Mouse (Mus musculus): ENCODE data around the gene Map3k14. TPM values are rescaled to one million over a fixed set of nuclear protein-coding genes. Genes with fewer than 3 reads are reported as not detected.

Gene Map3k14
- polyA plus RNA-seq, 1 experiment from 2014 or later: 5.6 TPM

DNA sequence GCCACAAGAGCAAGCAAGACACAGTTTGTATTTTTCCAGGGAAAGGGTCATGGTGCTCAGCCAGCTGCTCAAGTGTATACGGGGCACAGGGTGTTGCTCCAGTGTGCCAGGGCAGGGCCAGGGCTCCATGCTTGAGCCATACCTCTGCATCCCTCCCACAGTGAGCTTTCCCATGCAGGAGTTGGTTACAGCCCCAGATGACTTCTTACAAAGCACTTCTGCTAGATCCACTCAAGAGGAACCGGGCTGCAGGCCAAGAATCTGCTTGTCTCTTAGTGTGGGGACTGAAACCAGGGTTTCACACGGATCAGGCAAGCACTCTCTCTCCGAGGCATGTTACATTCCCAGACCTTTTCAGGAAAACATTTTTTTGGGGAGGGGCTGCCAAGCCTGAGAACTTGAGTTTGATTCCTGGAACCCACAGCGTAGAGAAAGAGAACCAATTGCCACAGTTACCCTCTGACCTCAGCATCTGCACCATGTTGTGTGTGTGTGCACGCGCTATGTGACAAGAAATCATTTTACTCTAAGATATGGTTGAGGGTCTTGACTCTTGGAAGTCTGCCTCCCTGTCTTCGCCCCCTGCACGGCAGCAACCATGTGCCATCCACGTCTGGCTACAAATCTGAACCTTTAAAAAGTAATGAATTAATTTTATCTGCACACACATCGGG, 19.6 kb downstream of the Map3k14 start:
- H3K9ac ChIP-seq (replicated peaks; ENCODE audit: low read depth, low read length): no peak overlapping the region
- H3K4me3 ChIP-seq (ENCODE audit: low read depth, low read length): no peak overlapping the region
- peak overlapping the region; percentile 72 for H3K27ac ChIP-seq (ENCODE audit: low read length)
- no peak overlapping the region for H3K4me2 ChIP-seq (replicated peaks; ENCODE audit: low read depth, low read length)
- 50% methylated on average over 11 of the region's 11 CpGs for WGBS
- ATAC-seq (ENCODE audit: insufficient number of reproducible peaks, insufficient read depth, low FRiP score, low read depth): no peak; the same call in 1 of the 2 replicates
- no peaks in the 10 kb centered on the region for H3K27me3 ChIP-seq (ENCODE audit: control insufficient read depth, insufficient read depth, low read length)
- no peaks in the 10 kb centered on the region for H3K9me3 ChIP-seq (ENCODE audit: control insufficient read depth, low read depth, low read length)
- peaks cover 37% of the 10 kb centered on the region for H3K4me1 ChIP-seq (ENCODE audit: control insufficient read depth, insufficient read depth, low read length)
- no peaks in the 10 kb centered on the region for H3K36me3 ChIP-seq (ENCODE audit: control insufficient read depth, insufficient read depth, low read length)

DNA sequence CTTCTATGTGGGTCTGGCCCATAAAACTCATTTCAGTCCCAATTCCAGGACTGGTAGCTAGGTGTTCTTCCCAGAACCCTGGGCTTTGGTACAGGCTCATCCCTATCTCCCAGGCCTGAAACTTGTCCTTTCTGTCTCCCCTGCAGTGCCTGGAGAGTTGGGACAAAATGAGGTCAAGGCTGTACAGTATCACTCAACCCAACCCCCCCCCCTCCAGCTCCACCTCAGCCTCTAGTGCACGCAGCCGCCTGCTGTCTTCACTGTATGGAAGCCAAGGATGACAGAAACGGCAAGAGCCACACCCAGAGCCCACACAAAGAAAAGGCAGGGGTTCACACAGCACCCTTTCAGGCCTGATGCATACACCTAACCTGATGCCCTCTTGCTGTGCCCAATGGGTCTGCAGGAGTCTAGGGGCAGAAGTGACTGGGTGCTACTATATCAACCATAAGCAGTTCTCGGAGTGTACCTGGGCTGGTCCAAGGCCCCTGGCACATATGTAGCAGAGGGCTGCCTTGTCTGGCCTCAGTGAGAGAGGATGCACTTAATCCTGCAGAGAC, 20.5 kb downstream of the Map3k14 start:
- no peak overlapping the region for H3K4me2 ChIP-seq (replicated peaks; ENCODE audit: low read depth, low read length)
- no peak overlapping the region for H3K4me3 ChIP-seq (ENCODE audit: low read depth, low read length)
- no peaks in the 10 kb centered on the region for H3K36me3 ChIP-seq (ENCODE audit: control insufficient read depth, insufficient read depth, low read length)
- 43% methylated on average over 4 of the region's 4 CpGs for WGBS
- H3K27ac ChIP-seq (ENCODE audit: low read length): peak overlapping the region; percentile 83
- H3K9ac ChIP-seq (replicated peaks; ENCODE audit: low read depth, low read length): no peak overlapping the region; the same call in 1 of the 2 replicates
- H3K4me1 ChIP-seq (ENCODE audit: control insufficient read depth, insufficient read depth, low read length): peaks cover 37% of the 10 kb centered on the region
- no peak; the same call in 1 of the 2 replicates for ATAC-seq (ENCODE audit: insufficient number of reproducible peaks, insufficient read depth, low FRiP score, low read depth)
- H3K27me3 ChIP-seq (ENCODE audit: control insufficient read depth, insufficient read depth, low read length): no peaks in the 10 kb centered on the region
- no peaks in the 10 kb centered on the region for H3K9me3 ChIP-seq (ENCODE audit: control insufficient read depth, low read depth, low read length)

DNA sequence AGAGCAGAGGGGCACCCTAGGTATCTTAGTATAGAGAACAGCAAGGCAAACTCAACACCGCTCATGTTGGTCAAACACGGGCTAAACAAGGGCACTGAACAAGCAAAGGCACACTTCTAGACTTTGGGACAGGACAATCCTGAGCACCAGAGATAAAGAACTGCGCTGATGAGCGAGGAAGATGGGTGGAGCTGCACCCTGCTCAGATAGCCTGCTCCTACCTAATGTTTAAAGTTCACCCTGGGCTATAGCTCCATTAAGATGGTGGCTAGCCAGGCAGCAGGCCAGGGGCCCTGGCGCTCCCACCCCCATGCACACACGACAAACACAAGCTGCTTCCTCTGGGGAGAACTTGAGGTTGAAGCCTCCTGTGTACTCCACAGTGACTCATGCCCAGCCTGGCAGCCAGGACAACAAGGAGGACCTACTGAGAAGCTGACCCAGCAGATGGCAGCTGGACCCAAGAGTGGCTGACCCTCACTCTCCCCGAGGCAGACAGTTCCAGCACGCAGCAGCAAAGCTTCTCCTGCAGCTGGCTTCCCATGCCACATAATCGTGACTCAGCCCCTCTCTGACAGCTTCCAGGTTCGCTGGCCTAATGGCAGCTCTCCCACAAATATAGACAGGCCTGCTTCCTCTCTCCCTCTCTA, 21.1 kb downstream of the Map3k14 start:
- Histone ChIP-seq H3K4me1 (ENCODE audit: control insufficient read depth, insufficient read depth, low read length) (peaks cover 37% of the 10 kb centered on the region), H3K4me3 (ENCODE audit: low read depth, low read length) (no peak overlapping the region), H3K27me3 (ENCODE audit: control insufficient read depth, insufficient read depth, low read length) (no peaks in the 10 kb centered on the region), H3K9ac (replicated peaks; ENCODE audit: low read depth, low read length) (no peak overlapping the region), H3K36me3 (ENCODE audit: control insufficient read depth, insufficient read depth, low read length) (no peaks in the 10 kb centered on the region), H3K9me3 (ENCODE audit: control insufficient read depth, low read depth, low read length) (no peaks in the 10 kb centered on the region), H3K4me2 (replicated peaks; ENCODE audit: low read depth, low read length) (no peak overlapping the region), H3K27ac (ENCODE audit: low read length) (peak overlapping the region; percentile 83)
- peak; percentile 39; the same call in 1 of the 2 replicates for ATAC-seq (ENCODE audit: insufficient number of reproducible peaks, insufficient read depth, low FRiP score, low read depth)
- 51% methylated on average over 10 of the region's 10 CpGs for WGBS

DNA sequence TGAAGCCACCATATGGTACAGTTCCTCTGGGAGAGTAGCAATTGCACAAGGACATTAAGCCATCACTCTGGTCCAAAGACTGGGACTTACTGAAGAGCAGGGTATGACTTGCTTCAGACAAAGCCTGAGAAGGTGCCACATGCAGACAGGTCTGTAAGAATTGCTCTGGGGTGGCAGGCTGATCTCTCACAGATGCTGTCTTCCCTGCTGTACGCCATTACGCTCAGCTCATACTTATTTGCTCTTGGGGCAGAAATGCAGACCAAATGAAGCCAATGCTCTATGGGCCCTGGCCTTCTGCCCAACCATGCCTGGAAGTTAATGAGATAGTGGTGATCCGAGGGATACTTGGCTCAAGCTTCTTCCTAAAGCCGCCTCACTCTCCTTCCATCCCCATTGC, 22.4 kb downstream of the Map3k14 start:
- 86% methylated on average over 4 of the region's 4 CpGs for WGBS
- ATAC-seq (ENCODE audit: insufficient number of reproducible peaks, insufficient read depth, low FRiP score, low read depth): no peak

DNA sequence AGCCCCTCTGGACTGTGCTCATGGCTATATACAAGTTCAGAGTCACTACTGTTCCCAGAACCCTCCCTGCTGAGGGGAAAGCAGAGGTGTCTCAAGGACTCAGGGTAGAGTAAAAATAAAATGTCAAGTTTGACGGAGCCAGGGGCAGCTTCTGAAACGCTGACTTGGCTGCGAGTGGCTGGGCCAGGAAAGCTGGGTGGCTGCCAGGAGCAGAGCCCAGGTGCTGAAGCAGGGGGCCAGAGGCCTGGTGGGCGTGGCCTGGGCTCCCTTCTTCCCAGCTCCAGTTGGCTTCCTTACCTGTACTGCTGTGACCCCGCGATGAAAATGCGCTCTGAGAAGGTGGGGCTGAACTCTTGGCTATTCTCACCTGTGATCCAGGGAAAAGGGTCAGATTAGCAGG, 26.5 kb downstream of the Map3k14 start:
- WGBS: 31% methylated on average over 7 of the region's 7 CpGs
- Histone ChIP-seq H3K27me3 (ENCODE audit: control insufficient read depth, insufficient read depth, low read length) (no peaks in the 10 kb centered on the region), H3K9me3 (ENCODE audit: control insufficient read depth, low read depth, low read length) (no peaks in the 10 kb centered on the region), H3K4me2 (replicated peaks; ENCODE audit: low read depth, low read length) (no peak overlapping the region), H3K4me3 (ENCODE audit: low read depth, low read length) (no peak overlapping the region), H3K4me1 (ENCODE audit: control insufficient read depth, insufficient read depth, low read length) (peaks cover 11% of the 10 kb centered on the region; the same call in 1 of the 2 replicates), H3K27ac (ENCODE audit: low read length) (no peak overlapping the region), H3K9ac (replicated peaks; ENCODE audit: low read depth, low read length) (no peak overlapping the region), H3K36me3 (ENCODE audit: control insufficient read depth, insufficient read depth, low read length) (peaks cover 21% of the 10 kb centered on the region)
- ATAC-seq (ENCODE audit: insufficient number of reproducible peaks, insufficient read depth, low FRiP score, low read depth): no peak

More for the DNA sequence above, 22.4 kb downstream of the Map3k14 start:
- Histone ChIP-seq H3K4me2 (replicated peaks; ENCODE audit: low read depth, low read length) (no peak overlapping the region), H3K4me1 (ENCODE audit: control insufficient read depth, insufficient read depth, low read length) (peaks cover 45% of the 10 kb centered on the region), H3K36me3 (ENCODE audit: control insufficient read depth, insufficient read depth, low read length) (peaks cover 3% of the 10 kb centered on the region), H3K27ac (ENCODE audit: low read length) (no peak overlapping the region), H3K4me3 (ENCODE audit: low read depth, low read length) (no peak overlapping the region), H3K9me3 (ENCODE audit: control insufficient read depth, low read depth, low read length) (no peaks in the 10 kb centered on the region), H3K27me3 (ENCODE audit: control insufficient read depth, insufficient read depth, low read length) (no peaks in the 10 kb centered on the region), H3K9ac (replicated peaks; ENCODE audit: low read depth, low read length) (no peak overlapping the region)

DNA sequence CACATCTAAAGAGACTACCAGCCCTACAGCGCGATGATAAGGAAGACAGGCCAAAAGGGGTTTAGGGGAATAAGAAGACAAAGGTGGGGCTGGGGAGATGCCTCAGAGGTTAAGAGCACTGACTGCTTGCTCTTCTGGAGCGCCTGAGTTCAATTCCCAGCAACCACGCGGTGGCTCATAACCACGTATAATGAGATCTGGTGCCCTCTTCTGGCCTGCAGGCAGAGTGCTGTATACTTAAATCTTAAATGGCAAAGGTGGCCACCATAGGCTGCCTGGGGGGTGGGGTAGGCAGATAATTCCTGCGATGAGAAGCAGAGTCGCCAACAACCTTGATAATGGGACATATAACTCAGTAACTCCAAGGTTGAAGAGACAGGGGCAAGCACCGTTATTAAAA, 29.5 kb downstream of the Map3k14 start:
- no peaks in the 10 kb centered on the region for H3K9me3 ChIP-seq (ENCODE audit: control insufficient read depth, low read depth, low read length)
- peaks cover 21% of the 10 kb centered on the region for H3K36me3 ChIP-seq (ENCODE audit: control insufficient read depth, insufficient read depth, low read length)
- H3K9ac ChIP-seq (replicated peaks; ENCODE audit: low read depth, low read length): no peak overlapping the region
- no peak overlapping the region for H3K4me2 ChIP-seq (replicated peaks; ENCODE audit: low read depth, low read length)
- 70% methylated on average over 9 of the region's 9 CpGs for WGBS
- no peak overlapping the region for H3K4me3 ChIP-seq (ENCODE audit: low read depth, low read length)
- no peak for ATAC-seq (ENCODE audit: insufficient number of reproducible peaks, insufficient read depth, low FRiP score, low read depth)
- H3K4me1 ChIP-seq (ENCODE audit: control insufficient read depth, insufficient read depth, low read length): peaks cover 11% of the 10 kb centered on the region; the same call in 1 of the 2 replicates
- no peaks in the 10 kb centered on the region for H3K27me3 ChIP-seq (ENCODE audit: control insufficient read depth, insufficient read depth, low read length)
- no peak overlapping the region for H3K27ac ChIP-seq (ENCODE audit: low read length)

DNA sequence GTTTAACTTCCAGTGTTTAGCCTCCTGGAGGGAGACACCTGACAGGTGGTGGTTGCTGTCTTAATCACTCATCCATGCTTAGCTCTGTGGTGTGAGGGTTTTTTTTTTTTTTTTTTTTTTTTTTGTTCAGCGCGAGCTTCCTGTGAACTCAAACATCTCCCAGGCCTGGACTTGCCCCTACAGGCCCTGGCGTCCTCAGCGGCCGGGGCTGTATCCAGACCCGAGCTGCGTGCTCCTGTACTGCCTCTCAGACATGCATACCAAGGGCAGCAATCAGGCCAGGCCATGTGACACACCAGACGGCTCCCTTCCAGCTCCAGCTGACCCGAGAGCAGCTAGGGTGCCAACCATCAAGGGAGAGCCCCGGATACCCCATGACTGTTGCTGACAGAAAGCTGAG, 30.4 kb downstream of the Map3k14 start:
- 0 out of 2 replicates have a peak overlapping the region, but pooled peaks have one; percentile 15 for H3K27ac ChIP-seq (ENCODE audit: low read length)
- H3K27me3 ChIP-seq (ENCODE audit: control insufficient read depth, insufficient read depth, low read length): no peaks in the 10 kb centered on the region
- H3K4me3 ChIP-seq (ENCODE audit: low read depth, low read length): no peak overlapping the region
- H3K4me2 ChIP-seq (replicated peaks; ENCODE audit: low read depth, low read length): no peak overlapping the region
- H3K9ac ChIP-seq (replicated peaks; ENCODE audit: low read depth, low read length): no peak overlapping the region
- peaks cover 21% of the 10 kb centered on the region for H3K36me3 ChIP-seq (ENCODE audit: control insufficient read depth, insufficient read depth, low read length)
- no peaks in the 10 kb centered on the region for H3K9me3 ChIP-seq (ENCODE audit: control insufficient read depth, low read depth, low read length)
- H3K4me1 ChIP-seq (ENCODE audit: control insufficient read depth, insufficient read depth, low read length): peaks cover 11% of the 10 kb centered on the region; the same call in 1 of the 2 replicates
- ATAC-seq (ENCODE audit: insufficient number of reproducible peaks, insufficient read depth, low FRiP score, low read depth): no peak
- 66% methylated on average over 10 of the region's 10 CpGs for WGBS

DNA sequence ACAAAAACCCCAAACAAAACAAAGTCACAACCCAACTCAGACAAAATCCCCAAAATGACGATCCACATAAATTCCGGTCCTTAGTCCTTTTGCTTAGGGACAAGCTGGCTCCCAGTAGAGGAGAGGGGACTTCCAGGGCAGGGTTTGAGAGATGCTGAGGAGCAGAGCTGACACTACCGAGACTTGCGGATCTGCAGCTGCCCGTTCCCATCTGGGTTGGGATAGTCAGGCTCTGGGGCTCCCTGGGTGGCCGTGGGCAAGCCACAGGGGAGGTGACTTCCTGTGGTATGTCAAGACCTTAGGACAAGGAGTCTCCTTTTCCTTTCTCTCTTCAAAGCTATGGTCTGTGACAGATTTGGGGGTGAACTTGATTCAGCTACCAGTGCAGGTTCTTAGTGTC, 30.8 kb downstream of the Map3k14 start:
- no peaks in the 10 kb centered on the region for H3K9me3 ChIP-seq (ENCODE audit: control insufficient read depth, low read depth, low read length)
- no peaks in the 10 kb centered on the region for H3K27me3 ChIP-seq (ENCODE audit: control insufficient read depth, insufficient read depth, low read length)
- no peak for ATAC-seq (ENCODE audit: insufficient number of reproducible peaks, insufficient read depth, low FRiP score, low read depth)
- H3K4me2 ChIP-seq (replicated peaks; ENCODE audit: low read depth, low read length): no peak overlapping the region
- H3K4me3 ChIP-seq (ENCODE audit: low read depth, low read length): no peak overlapping the region
- H3K27ac ChIP-seq (ENCODE audit: low read length): 0 out of 2 replicates have a peak overlapping the region, but pooled peaks have one; percentile 18
- peaks cover 11% of the 10 kb centered on the region; the same call in 1 of the 2 replicates for H3K4me1 ChIP-seq (ENCODE audit: control insufficient read depth, insufficient read depth, low read length)
- H3K9ac ChIP-seq (replicated peaks; ENCODE audit: low read depth, low read length): no peak overlapping the region
- peaks cover 21% of the 10 kb centered on the region for H3K36me3 ChIP-seq (ENCODE audit: control insufficient read depth, insufficient read depth, low read length)
- 73% methylated on average over 6 of the region's 6 CpGs for WGBS
